Mouse (Mus musculus) intestine, postnatal 0 days (tissue): Measurements from ENCODE around the gene Prkca. TPM values are rescaled to one million over a fixed set of nuclear protein-coding genes. Genes with fewer than 3 reads are reported as not detected.

Experiments used
- ATAC-seq: fragments of 200-750 bp; cut with Nextera tagmentation; 2 replicates; pipeline ENCODE4 v1.8.0; 2017; ENCODE audit warnings: mild to moderate bottlenecking, moderate TSS enrichment, moderate library complexity
- H3K27ac ChIP-seq: fragments of 300-500 bp; sonication (generic); 2 replicates; pipeline ENCODE4 v1.5.1; 2014; ENCODE audit warnings: mild to moderate bottlenecking, low read depth, low read length, moderate library complexity
- H3K27me3 ChIP-seq: fragments of 300-500 bp; sonication (generic); replicated peaks from 2 replicates; pipeline ENCODE4 v1.6.1; 2014; ENCODE audit warnings: low read length, mixed read lengths; ENCODE audit not compliant: control insufficient read depth, insufficient read depth
- H3K36me3 ChIP-seq: fragments of 300-500 bp; sonication (generic); 2 replicates; pipeline ENCODE4 v1.6.1; 2014; ENCODE audit warnings: mild to moderate bottlenecking, moderate library complexity; ENCODE audit not compliant: control insufficient read depth, insufficient read depth
- H3K4me1 ChIP-seq: fragments of 300-500 bp; sonication (generic); replicated peaks from 2 replicates; pipeline ENCODE4 v1.6.1; 2014; ENCODE audit warnings: antibody characterized with exemption, low read length, mixed read lengths; ENCODE audit not compliant: control insufficient read depth, insufficient read depth
- H3K4me2 ChIP-seq: fragments of 300-500 bp; sonication (generic); replicated peaks from 2 replicates; pipeline ENCODE4 v1.6.1; 2014; ENCODE audit warnings: low read depth, mild to moderate bottlenecking, moderate library complexity
- H3K4me3 ChIP-seq: fragments of 300-500 bp; sonication (generic); 2 replicates; pipeline ENCODE4 v1.5.1; 2014; ENCODE audit warnings: low read depth, low read length
- H3K9ac ChIP-seq: fragments of 300-500 bp; sonication (generic); 2 replicates; pipeline ENCODE4 v1.6.1; 2014; ENCODE audit warnings: mild to moderate bottlenecking, low read depth, low read length
- H3K9me3 ChIP-seq: fragments of 300-500 bp; sonication (generic); 2 replicates; pipeline ENCODE4 v1.6.1; 2016; ENCODE audit warnings: mixed run types; ENCODE audit not compliant: control insufficient read depth
- CTCF ChIP-seq: sonication (generic); IDR thresholded peaks from 2 replicates; pipeline ENCODE4 v1.5.1; 2016; ENCODE audit warnings: low read depth, mild to moderate bottlenecking, control low read depth, antibody characterized with exemption, moderate library complexity
- WGBS: fragments of 180-500 bp; shearing (Covaris S2); extraction: QIAGEN DNeasy Blood & Tissue Kit; methylation state at CpG from one replicate; pipeline ENCODE4 v1.1.7; 2014; 5-methylcytosine and 5-hydroxymethylcytosine counted together
- polyA plus RNA-seq: library from polyadenylated mRNA; unstranded; fragments of >200 nt; fragmentation: Nextera tagmentation; extraction: Ambion mirVana; gene quantifications from 2 replicates; pipeline ENCODE4 v1.2.1, GENCODE M21; 2015

Prkca gene
- polyA plus RNA-seq, 1 experiment from 2014 or later = 14.5 TPM

GRCm38 (mm10) chr11:108210749-108211148 is 133.0 kb downstream of the Prkca start:
- peak overlapping the region; percentile 17 for H3K4me2 ChIP-seq
- TF ChIP-seq CTCF = no peak
- peak; percentile 81 for ATAC-seq
- H3K4me1 ChIP-seq = peaks cover 14% of the 10 kb centered on the region
- peak overlapping the region; percentile 62 for H3K27ac ChIP-seq
- H3K4me3 ChIP-seq = no peak overlapping the region
- H3K36me3 ChIP-seq = no peaks in the 10 kb centered on the region
- 52% methylated on average over 7 of the region's 7 CpGs for WGBS
- H3K9ac ChIP-seq = no peak overlapping the region
- no peaks in the 10 kb centered on the region for H3K27me3 ChIP-seq
- H3K9me3 ChIP-seq = no peaks in the 10 kb centered on the region

GRCm38 (mm10) chr11:108206602-108207001 is 137.1 kb downstream of the Prkca start:
- peaks cover 10% of the 10 kb centered on the region for H3K4me1 ChIP-seq
- H3K4me3 ChIP-seq = no peak overlapping the region
- no peaks in the 10 kb centered on the region for H3K27me3 ChIP-seq
- H3K4me2 ChIP-seq = no peak overlapping the region
- no peak overlapping the region for H3K9ac ChIP-seq
- no peak for TF ChIP-seq CTCF
- 96% methylated on average over 2 of the region's 2 CpGs for WGBS
- H3K9me3 ChIP-seq = no peaks in the 10 kb centered on the region
- no peak overlapping the region for H3K27ac ChIP-seq
- ATAC-seq = no peak
- H3K36me3 ChIP-seq = no peaks in the 10 kb centered on the region

GRCm38 (mm10) chr11:108204895-108205248 is 138.9 kb downstream of the Prkca start:
- H3K4me2 ChIP-seq = no peak overlapping the region
- WGBS = 38% methylated on average over 5 of the region's 5 CpGs

GRCm38 (mm10) chr11:108204202-108204894 is 139.4 kb downstream of the Prkca start:
- no peaks in the 10 kb centered on the region for H3K4me1 ChIP-seq
- H3K36me3 ChIP-seq = no peaks in the 10 kb centered on the region
- no peak for ATAC-seq
- H3K4me2 ChIP-seq = no peak overlapping the region
- H3K9me3 ChIP-seq = no peaks in the 10 kb centered on the region
- WGBS = 77% methylated on average over 7 of the region's 7 CpGs
- H3K9ac ChIP-seq = no peak overlapping the region
- no peak overlapping the region for H3K27ac ChIP-seq
- H3K27me3 ChIP-seq = no peaks in the 10 kb centered on the region
- no peak overlapping the region for H3K4me3 ChIP-seq
- no peak for TF ChIP-seq CTCF

More at GRCm38 (mm10) chr11:108204895-108205248, 138.9 kb downstream of the Prkca start:
- H3K9me3 ChIP-seq = no peaks in the 10 kb centered on the region
- H3K27ac ChIP-seq = no peak overlapping the region
- no peaks in the 10 kb centered on the region for H3K27me3 ChIP-seq
- no peaks in the 10 kb centered on the region for H3K36me3 ChIP-seq
- TF ChIP-seq CTCF = no peak
- no peak overlapping the region for H3K4me3 ChIP-seq
- no peak for ATAC-seq
- H3K9ac ChIP-seq = no peak overlapping the region
- 0 out of 2 replicates have a peak, but pooled peaks cover 3% of the 10 kb centered on the region for H3K4me1 ChIP-seq

GRCm38 (mm10) chr11:108202835-108203234 is 140.9 kb downstream of the Prkca start:
- WGBS = 88% methylated on average over 7 of the region's 7 CpGs

GRCm38 (mm10) chr11:108200679-108201586 is 142.8 kb downstream of the Prkca start:
- WGBS = 94% methylated on average over 15 of the region's 15 CpGs
- Histone ChIP-seq H3K9me3 (no peaks in the 10 kb centered on the region), H3K4me2 (no peak overlapping the region), H3K4me1 (peaks cover 3% of the 10 kb centered on the region), H3K4me3 (no peak overlapping the region), H3K9ac (no peak overlapping the region), H3K36me3 (no peaks in the 10 kb centered on the region), H3K27ac (no peak overlapping the region), H3K27me3 (no peaks in the 10 kb centered on the region)
- ATAC-seq = no peak
- no peak for TF ChIP-seq CTCF

More at GRCm38 (mm10) chr11:108202835-108203234, 140.9 kb downstream of the Prkca start:
- no peak for TF ChIP-seq CTCF
- Histone ChIP-seq H3K4me1 (no peaks in the 10 kb centered on the region; the same call in 1 of the 2 replicates), H3K9me3 (no peaks in the 10 kb centered on the region), H3K27me3 (no peaks in the 10 kb centered on the region), H3K27ac (no peak overlapping the region), H3K9ac (no peak overlapping the region), H3K4me2 (no peak overlapping the region), H3K36me3 (no peaks in the 10 kb centered on the region), H3K4me3 (no peak overlapping the region)
- no peak for ATAC-seq
